Mouse (Mus musculus): ENCODE results near the gene Lin7c.

Lin7c gene

GRCm38 (mm10) chr2:109917496-109918413 lies 27.1 kb downstream of the Lin7c start, which contains the start of gene Lgr4:
Gene Lgr4, plus strand, starts transcription at chr2:109917647.
- DNase-seq (ENCODE audit: low spot score): peak; percentile 98

DNA sequence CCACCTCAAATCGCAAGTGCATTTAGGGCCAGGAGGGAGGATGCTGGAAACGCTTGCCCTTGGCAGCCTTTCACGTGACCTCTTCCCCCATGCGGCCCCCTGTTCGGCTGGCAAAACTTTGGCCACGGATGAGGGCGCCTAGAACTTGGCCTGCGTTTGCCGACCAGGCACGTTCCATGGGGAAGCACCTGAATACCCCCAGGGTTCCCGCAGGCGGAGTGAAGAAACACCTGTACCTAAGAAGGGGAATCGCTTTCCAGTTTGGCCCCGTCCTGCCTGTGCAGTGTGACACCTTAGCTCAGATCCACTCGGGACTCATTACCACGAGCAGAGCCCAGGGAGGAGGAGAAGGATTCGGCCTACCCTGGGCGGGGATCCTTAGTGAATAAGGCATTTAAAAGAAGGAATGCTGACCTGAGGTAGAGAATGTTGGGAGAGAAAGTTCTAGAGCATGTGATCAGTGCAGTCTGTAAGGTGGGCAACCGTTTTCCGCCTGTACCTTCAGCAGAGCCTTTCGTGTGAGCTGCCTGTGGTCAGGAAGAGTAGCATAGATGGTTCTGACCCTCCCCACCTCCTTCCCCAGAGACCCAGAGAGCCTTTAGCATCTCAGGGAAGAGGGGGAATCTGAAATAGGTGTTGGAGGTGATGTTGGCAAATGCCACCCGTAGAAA lies 28.1 kb downstream of the Lin7c start:
- DNase-seq (ENCODE audit: low spot score): peak; percentile 18

GRCm38 (mm10) chr2:109920471-109920870 lies 29.8 kb downstream of the Lin7c start:
- no peak for DNase-seq (ENCODE audit: low spot score)

DNA sequence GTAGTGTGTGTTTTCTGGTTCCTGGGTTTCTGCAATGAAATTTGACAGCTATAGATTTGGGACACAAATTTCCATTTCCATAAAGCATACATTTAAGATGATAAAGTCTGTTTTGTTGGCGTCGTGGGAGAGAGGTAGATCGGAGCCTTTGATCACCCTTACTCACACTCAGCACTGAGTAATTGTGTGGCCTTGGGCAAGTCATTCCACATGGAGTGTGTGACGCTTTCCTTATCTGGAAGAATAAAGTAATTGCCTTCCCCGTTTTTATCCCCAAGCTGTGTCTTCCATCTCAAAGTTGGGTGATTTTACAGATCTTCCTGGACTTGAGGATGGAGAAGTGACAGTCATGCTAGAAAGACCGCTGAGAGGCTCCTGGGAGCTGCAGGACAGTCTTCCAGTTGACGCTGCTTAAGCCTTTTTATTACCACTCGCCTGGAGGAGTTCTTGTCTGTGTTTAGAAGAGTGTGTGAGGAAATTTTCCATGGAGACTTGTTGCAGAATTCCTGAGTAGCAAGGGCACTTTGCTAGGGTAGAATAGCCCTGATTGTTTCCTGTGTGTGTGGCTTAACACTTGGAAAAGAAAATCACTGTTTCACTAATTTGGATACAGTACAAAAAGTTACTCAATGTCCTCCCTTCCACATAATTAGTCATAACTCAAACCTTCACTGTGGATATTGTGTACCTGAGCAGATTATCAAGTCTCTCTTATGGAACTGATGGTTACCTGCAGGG lies 30.8 kb downstream of the Lin7c start:
- DNase-seq (ENCODE audit: low spot score): no peak

GRCm38 (mm10) chr2:109922306-109922705 lies 31.7 kb downstream of the Lin7c start:
- no peak for DNase-seq (ENCODE audit: low spot score)

DNA sequence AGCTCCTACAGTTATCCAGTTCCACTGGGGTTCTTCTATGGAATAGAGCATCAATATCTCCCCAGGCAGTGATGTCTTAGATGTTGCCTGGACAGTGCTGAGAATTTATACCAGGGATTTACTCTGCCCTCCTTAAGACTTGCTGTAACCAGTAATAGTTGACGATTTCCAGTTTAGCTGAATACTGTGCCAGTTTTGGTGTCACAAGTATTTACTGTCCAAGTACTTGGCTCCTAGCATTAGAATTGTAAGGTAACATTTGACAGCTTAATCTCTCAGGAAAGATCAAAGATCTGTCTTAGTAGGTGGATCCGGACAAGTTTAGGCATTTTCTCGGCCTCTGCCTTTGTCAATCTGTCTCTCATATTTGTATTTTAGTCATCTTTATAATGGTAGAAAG lies 32.4 kb downstream of the Lin7c start:
- no peak for DNase-seq (ENCODE audit: low spot score)

- no peak for DNase-seq (ENCODE audit: low spot score)
Measured at GRCm38 (mm10) chr2:109923945-109924344, 33.3 kb downstream of the Lin7c start.

GRCm38 (mm10) chr2:109926984-109927383 lies 36.3 kb downstream of the Lin7c start:
- DNase-seq (ENCODE audit: low spot score): no peak

GRCm38 (mm10) chr2:109927446-109927845 lies 36.8 kb downstream of the Lin7c start:
- no peak for DNase-seq (ENCODE audit: low spot score)

- DNase-seq (ENCODE audit: low spot score): no peak
Measured at GRCm38 (mm10) chr2:109927876-109928275, 37.2 kb downstream of the Lin7c start.

DNA sequence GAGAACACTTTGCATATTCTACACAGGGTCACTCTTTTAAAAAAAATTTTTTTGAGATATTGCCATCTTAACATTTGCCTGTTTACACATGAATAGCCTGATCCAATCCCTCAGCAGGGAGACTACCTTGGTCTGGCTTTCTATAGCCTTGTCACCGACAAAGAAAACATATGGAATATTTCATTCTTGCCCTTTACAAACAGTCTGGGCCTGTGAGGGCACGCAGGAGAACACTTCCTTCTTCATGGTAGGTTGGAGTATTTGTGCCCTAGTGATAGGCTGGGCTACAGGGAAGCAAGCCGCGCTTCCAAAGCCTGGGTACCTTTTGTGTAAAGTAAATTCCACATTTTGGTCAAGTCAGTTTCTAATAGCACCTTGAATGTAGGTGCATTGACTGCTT lies 38.1 kb downstream of the Lin7c start:
- DNase-seq (ENCODE audit: low spot score): no peak

DNA sequence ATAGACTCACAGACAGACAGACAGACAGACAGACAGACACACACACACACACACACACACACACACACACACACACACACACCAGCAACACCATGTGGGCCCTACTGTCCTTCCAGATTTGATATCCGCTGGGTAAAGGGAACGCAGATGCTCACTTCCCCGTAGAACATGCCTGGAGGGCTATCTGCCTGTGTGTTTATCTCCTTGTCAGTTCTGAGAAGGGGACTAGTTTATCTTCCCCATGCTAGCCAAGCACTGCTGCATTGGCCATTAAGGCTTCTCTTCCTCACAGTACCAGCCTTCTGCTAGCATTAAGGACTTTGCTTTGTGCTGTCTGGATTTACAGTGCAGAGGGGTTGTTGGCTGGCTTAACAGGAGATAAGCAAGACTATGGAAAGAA lies 38.6 kb downstream of the Lin7c start:
- no peak for DNase-seq (ENCODE audit: low spot score)

- DNase-seq (ENCODE audit: low spot score): no peak
Measured at GRCm38 (mm10) chr2:109930366-109930765, 39.7 kb downstream of the Lin7c start.

DNA sequence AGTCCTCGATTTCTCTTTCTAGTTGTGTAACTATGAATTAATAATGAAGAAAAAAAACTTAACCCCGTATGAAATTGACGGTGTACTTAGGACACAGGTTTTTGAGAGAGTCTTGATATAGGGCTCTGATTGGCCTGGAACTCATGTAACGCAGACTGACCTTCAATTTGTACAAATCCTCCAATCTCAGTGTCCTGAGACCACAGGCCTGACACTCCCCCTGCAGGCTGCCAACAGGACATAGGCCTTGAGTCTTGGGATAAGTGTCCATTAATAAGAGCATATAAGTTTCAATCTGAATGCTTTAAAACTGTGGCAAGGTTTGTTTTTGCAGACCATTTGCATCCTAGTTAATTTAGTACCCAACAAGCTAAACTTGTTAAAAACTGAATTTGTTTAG lies 40.1 kb downstream of the Lin7c start:
- DNase-seq (ENCODE audit: low spot score): no peak

- no peak for DNase-seq (ENCODE audit: low spot score)
Measured at GRCm38 (mm10) chr2:109931978-109932780, 41.5 kb downstream of the Lin7c start.

GRCm38 (mm10) chr2:109933151-109933550 lies 42.5 kb downstream of the Lin7c start:
- DNase-seq (ENCODE audit: low spot score): no peak

DNA sequence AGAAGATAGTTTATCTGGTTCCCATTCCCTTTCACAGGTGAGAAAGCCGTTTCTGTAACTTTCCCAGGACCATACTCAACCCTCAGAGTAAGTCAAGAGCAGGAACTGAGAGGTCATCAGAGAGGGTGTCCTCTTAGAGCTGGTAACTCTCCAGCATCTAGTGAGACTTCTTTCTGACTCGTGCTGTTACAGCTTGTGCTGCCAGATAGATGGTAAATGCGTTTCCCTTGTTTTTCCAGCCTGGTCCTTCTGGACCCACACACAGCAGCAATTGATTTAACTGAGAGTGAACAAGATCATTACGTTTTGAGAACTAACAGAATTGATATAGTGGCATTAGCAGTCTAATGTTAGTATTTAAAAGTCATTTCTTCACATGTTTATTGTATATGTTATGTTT lies 43.4 kb downstream of the Lin7c start:
- no peak for DNase-seq (ENCODE audit: low spot score)

GRCm38 (mm10) chr2:109935194-109935593 lies 44.5 kb downstream of the Lin7c start:
- DNase-seq (ENCODE audit: low spot score): no peak

DNA sequence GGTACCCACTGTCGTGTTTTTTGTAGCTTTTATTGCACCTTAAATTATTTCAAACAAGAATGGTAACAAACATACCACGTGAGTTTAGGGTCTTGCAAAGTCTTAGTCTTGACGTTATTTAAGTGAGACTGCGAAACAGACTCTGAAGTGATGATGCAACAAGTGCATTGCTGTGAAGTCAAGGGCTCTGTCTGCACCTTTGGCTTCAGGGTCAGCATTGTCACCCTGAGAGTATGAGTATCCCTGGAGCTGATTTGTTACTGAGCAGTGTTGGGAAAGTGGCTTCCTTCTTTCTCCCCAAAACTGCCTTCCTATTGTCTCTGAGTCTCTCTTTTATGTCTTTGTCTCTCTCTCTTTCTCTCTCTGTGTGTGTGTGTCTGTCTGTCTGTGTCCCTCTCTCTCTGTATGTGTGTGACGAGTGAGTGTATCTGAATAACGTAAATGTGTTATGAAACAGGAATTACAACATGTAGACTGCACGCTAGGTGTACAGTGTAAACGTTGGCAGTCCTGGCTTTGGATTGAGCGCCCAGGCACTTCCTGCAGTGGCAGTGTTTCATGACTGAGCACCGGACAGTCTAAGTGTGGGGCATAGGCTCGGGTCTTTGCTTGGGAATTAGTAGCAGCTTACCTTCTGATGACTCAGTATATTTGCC lies 45.2 kb downstream of the Lin7c start:
- no peak for DNase-seq (ENCODE audit: low spot score)

DNA sequence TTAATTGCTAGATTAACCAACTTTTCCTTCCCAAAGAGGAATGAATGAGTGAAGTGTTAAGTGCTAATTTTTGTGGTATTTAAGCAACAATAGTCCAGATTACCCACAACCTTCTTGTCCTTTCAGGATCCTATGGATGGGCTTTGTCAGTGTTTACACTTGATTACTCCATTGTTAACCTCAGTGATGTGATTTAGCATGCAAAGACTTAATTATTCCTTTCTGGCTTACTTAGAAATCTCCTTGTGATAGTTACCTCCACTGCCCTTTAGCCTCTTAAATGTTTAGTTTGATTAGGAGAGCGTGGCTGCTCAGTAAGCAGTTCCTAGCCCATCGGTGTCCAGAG lies 45.7 kb downstream of the Lin7c start:
- DNase-seq (ENCODE audit: low spot score): no peak

GRCm38 (mm10) chr2:109941973-109942444 lies 51.4 kb downstream of the Lin7c start:
- no peak for DNase-seq (ENCODE audit: low spot score)

All from ovary, postnatal 10 days (tissue).